Mouse (Mus musculus): ENCODE data around the gene Vrtn. TPM values are rescaled to one million over a fixed set of nuclear protein-coding genes. Genes with fewer than 3 reads are reported as not detected.

The Vrtn gene
- polyA plus RNA-seq, 1 experiment from 2014 or later = not detected

DNA sequence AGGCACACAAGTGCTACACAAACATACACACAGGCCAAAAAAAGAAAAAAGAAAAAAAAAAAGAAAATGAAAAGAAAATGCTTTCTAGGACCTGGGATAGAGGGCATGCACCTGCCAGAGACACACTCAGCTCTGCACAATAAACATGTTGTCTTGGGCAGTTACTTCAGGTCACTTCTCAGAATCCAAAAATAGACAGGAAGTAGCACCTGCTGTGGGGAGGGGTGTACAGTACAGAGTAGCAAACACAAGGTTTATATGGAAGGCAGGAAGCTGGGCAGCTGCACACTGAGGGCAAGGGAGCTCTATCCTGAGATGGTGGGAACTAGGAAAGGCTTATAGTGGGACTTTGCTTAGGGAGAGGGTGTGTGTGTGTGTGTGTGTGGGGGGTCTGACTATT lies 50.5 kb downstream of the Vrtn start:
- H3K4me3 ChIP-seq (ENCODE audit: low read depth, low read length) = no peak overlapping the region
- H3K27ac ChIP-seq (ENCODE audit: low read length) = no peak overlapping the region
- ATAC-seq = no peak
- H3K4me2 ChIP-seq (replicated peaks; ENCODE audit: low read depth, low read length) = no peak overlapping the region
- TF ChIP-seq EP300 (IDR thresholded peaks at IDR 0.05) = no peak
- no peak for TF ChIP-seq CTCF (IDR thresholded peaks at IDR 0.05)
- no peaks in the 10 kb centered on the region for H3K4me1 ChIP-seq (ENCODE audit: insufficient read depth, low read depth, low read length)
- H3K9ac ChIP-seq (replicated peaks; ENCODE audit: low read depth) = no peak overlapping the region
- H3K27me3 ChIP-seq (replicated peaks; ENCODE audit: insufficient read depth, low read length) = no peaks in the 10 kb centered on the region
- no peaks in the 10 kb centered on the region for H3K9me3 ChIP-seq (ENCODE audit: low read length)
- no peak for DNase-seq (ENCODE audit: low spot score)
- H3K36me3 ChIP-seq (ENCODE audit: insufficient read depth, low read length) = no peaks in the 10 kb centered on the region

DNA sequence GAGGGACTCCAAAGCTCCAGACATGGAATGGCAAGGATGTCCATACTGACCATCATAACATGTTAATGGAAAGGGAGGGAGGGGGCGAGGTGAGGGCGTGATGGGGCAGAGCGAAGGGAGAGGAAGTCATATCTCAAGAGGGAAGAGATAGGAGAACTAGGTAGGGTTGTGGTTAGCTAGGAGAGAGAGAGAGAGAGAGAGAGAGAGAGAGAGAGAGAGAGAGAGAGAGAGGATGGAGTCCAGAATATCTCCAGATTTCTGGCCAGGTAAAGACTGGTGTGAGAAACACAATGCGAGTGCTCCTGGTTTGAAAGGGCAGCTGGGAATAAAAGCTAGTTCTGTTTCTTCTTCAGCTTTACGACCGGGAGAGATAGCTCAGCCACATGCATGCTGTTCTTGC lies 51.3 kb downstream of the Vrtn start:
- WGBS = 82% methylated on average over 6 of the region's 6 CpGs
- TF ChIP-seq EP300 (IDR thresholded peaks at IDR 0.05) = no peak
- no peak for TF ChIP-seq CTCF (IDR thresholded peaks at IDR 0.05)

DNA sequence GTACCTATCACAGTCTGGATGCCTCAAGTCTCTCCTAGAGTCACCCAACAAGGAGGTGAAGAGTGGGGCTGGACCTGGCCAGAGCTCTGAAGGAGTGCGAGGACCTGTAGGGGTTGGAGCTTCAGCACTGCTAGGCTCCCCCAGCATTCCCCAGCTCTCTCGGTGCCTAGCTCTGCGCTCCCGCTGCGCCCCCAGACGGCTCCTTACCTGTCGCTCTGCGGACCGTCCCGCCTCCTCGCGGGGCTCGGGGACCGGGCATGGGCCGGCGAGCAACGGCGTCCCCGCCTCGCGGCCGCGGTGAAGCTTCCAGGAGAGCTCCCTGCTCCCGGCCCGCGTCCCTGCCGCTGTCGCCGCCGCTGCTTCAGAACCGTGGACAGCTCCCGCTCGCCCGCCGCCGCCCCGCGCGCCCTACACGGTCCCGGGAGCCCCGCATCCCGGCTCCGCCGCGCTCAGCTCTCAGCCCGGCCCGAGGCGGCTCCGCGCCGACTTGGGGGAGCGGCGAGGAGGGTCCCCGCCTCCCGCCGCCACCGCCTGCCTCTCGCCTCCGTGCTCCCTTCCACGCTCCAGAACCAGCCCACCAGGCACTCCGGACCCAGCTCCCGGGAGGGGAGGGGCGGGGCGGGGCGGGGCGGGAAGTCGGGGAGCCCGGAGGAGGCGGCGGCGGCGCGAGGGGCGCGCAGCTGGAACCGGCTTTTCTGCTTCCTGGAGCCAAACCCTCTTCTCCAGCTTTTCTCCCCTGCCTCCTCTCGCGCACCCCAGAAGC lies 57.7 kb downstream of the Vrtn start, which contains the start of gene Syndig1l:
Syndig1l (minus strand) TSS at position 513 of the 763 bp plus-strand sequence.
- Histone ChIP-seq H3K36me3 (ENCODE audit: insufficient read depth, low read length) (no peaks in the 10 kb centered on the region), H3K27ac (ENCODE audit: low read length) (no peak within 1 kb of the TSS), H3K9ac (replicated peaks; ENCODE audit: low read depth) (no peak within 1 kb of the TSS), H3K4me2 (replicated peaks; ENCODE audit: low read depth, low read length) (peak within 1 kb of the TSS; percentile 76), H3K4me3 (ENCODE audit: low read depth, low read length) (peak within 1 kb of the TSS; percentile 40), H3K4me1 (ENCODE audit: insufficient read depth, low read depth, low read length) (no peaks in the 10 kb centered on the region), H3K9me3 (ENCODE audit: low read length) (no peaks in the 10 kb centered on the region), H3K27me3 (replicated peaks; ENCODE audit: insufficient read depth, low read length) (peaks cover 15% of the 10 kb centered on the region)
- under 1% methylated on average over 43 of the region's 79 CpGs for WGBS
- ATAC-seq = peak; percentile 94
- peak; percentile 75 for DNase-seq (ENCODE audit: low spot score)
- TF ChIP-seq CTCF (IDR thresholded peaks at IDR 0.05) (0 out of 2 replicates have a peak, but pooled peaks have one; percentile 8), EP300 (IDR thresholded peaks at IDR 0.05) (no peak)

More for the DNA sequence above, 51.3 kb downstream of the Vrtn start:
- DNase-seq (ENCODE audit: low spot score) (no peak), ATAC-seq (no peak)
- Histone ChIP-seq H3K27ac (ENCODE audit: low read length) (no peak overlapping the region), H3K9ac (replicated peaks; ENCODE audit: low read depth) (no peak overlapping the region), H3K36me3 (ENCODE audit: insufficient read depth, low read length) (no peaks in the 10 kb centered on the region), H3K4me1 (ENCODE audit: insufficient read depth, low read depth, low read length) (no peaks in the 10 kb centered on the region), H3K4me2 (replicated peaks; ENCODE audit: low read depth, low read length) (no peak overlapping the region), H3K9me3 (ENCODE audit: low read length) (no peaks in the 10 kb centered on the region), H3K27me3 (replicated peaks; ENCODE audit: insufficient read depth, low read length) (no peaks in the 10 kb centered on the region; the same call in 1 of the 2 replicates), H3K4me3 (ENCODE audit: low read depth, low read length) (no peak overlapping the region)

Other genes with a start within 250 kb of the Vrtn start
- gene Entpd5, start 232.0 kb upstream of the Vrtn start, polyA plus RNA-seq (2015; fragmentation: Nextera tagmentation; extraction: Ambion mirVana) = 10.8 TPM in 2 replicates
- 2.8 TPM in 2 replicates for gene Bbof1, start 231.9 kb upstream of the Vrtn start, polyA plus RNA-seq (2015; fragmentation: Nextera tagmentation; extraction: Ambion mirVana)
- gene Rnf113a2, start 223.8 kb upstream of the Vrtn start, polyA plus RNA-seq (2015; fragmentation: Nextera tagmentation; extraction: Ambion mirVana) = 22.9 and 23.0 TPM in 2 replicates
- 52.1 and 67.5 TPM in 2 replicates for gene Aldh6a1, start 190.0 kb upstream of the Vrtn start, polyA plus RNA-seq (2015; fragmentation: Nextera tagmentation; extraction: Ambion mirVana)
- 18.2 and 18.5 TPM in 2 replicates for gene Lin52, start 189.6 kb upstream of the Vrtn start, polyA plus RNA-seq (2015; fragmentation: Nextera tagmentation; extraction: Ambion mirVana)
- not detected in 2 replicates for gene Vsx2, start 71.3 kb upstream of the Vrtn start, polyA plus RNA-seq (2015; fragmentation: Nextera tagmentation; extraction: Ambion mirVana)
- gene Abcd4, start 23.6 kb upstream of the Vrtn start, polyA plus RNA-seq (2015; fragmentation: Nextera tagmentation; extraction: Ambion mirVana) = 9.2 and 10.5 TPM in 2 replicates
- gene Syndig1l, start 57.8 kb downstream of the Vrtn start, polyA plus RNA-seq (2015; fragmentation: Nextera tagmentation; extraction: Ambion mirVana) = not detected in 2 replicates
- 523 and 558 TPM in 2 replicates for gene Npc2, start 132.1 kb downstream of the Vrtn start, polyA plus RNA-seq (2015; fragmentation: Nextera tagmentation; extraction: Ambion mirVana)
- 103 and 105 TPM in 2 replicates for gene Isca2, start 132.2 kb downstream of the Vrtn start, polyA plus RNA-seq (2015; fragmentation: Nextera tagmentation; extraction: Ambion mirVana)
- gene Ltbp2, start 235.5 kb downstream of the Vrtn start, polyA plus RNA-seq (2015; fragmentation: Nextera tagmentation; extraction: Ambion mirVana) = 22.4 and 25.7 TPM in 2 replicates

All from lung, postnatal 0 days (tissue).